Mouse (Mus musculus): Measurements from ENCODE around the gene Gga3.

GRCm38 (mm10) chr11:115615875-115616274, 12.0 kb upstream of the Gga3 start:
- TF ChIP-seq FLI1 (IDR thresholded peaks at IDR 0.05; ENCODE audit: low read length) (no peak), GATA1 (IDR thresholded peaks at IDR 0.05; ENCODE audit: borderline replicate concordance, low read length) (no peak)

Data from megakaryocyte, embryonic 14.5 days (primary cell).